Mouse (Mus musculus) neural tube, embryonic 13.5 days (tissue): Measurements from ENCODE around the gene Prdm16. TPM values are rescaled to one million over a fixed set of nuclear protein-coding genes. Genes with fewer than 3 reads are reported as not detected.
A peak's percentile ranks its signal among the peaks of the same experiment; 100 is the strongest.

ENCODE experiments used
- ATAC-seq: fragments of 200-750 bp; cut with Nextera tagmentation; 2 replicates; pipeline ENCODE4 v1.8.0; 2017; ENCODE audit warnings: low read depth, mild to moderate bottlenecking, moderate TSS enrichment, moderate library complexity
- H3K27ac ChIP-seq: fragments of 300-500 bp; sonication (generic); replicated peaks from 2 replicates; pipeline ENCODE4 v1.5.1; 2015; ENCODE audit warnings: moderate library complexity, mild to moderate bottlenecking, inconsistent platforms
- H3K27me3 ChIP-seq: fragments of 300-500 bp; sonication (generic); 2 replicates; pipeline ENCODE4 v1.6.1; 2015; ENCODE audit warnings: mild to moderate bottlenecking, inconsistent platforms
- H3K36me3 ChIP-seq: fragments of 300-500 bp; sonication (generic); 2 replicates; pipeline ENCODE4 v1.6.1; 2015; ENCODE audit warnings: mild to moderate bottlenecking, inconsistent platforms
- H3K4me1 ChIP-seq: fragments of 300-500 bp; sonication (generic); replicated peaks from 2 replicates; pipeline ENCODE4 v1.6.1; 2015; ENCODE audit warnings: inconsistent platforms
- H3K4me2 ChIP-seq: fragments of 300-500 bp; sonication (generic); 2 replicates; pipeline ENCODE4 v1.6.1; 2015; ENCODE audit warnings: inconsistent platforms, mild to moderate bottlenecking, moderate library complexity
- H3K4me3 ChIP-seq: fragments of 300-500 bp; sonication (generic); 2 replicates; pipeline ENCODE4 v1.5.1; 2015; ENCODE audit warnings: mild to moderate bottlenecking, inconsistent platforms
- H3K9ac ChIP-seq: fragments of 300-500 bp; sonication (generic); 2 replicates; pipeline ENCODE4 v1.6.1; 2015; ENCODE audit warnings: moderate library complexity, mild to moderate bottlenecking, inconsistent platforms
- H3K9me3 ChIP-seq: fragments of 300-500 bp; sonication (generic); 2 replicates; pipeline ENCODE4 v1.6.1; 2016; ENCODE audit warnings: inconsistent platforms
- WGBS: fragments of 180-500 bp; shearing (Covaris S2); methylation state at CpG from one replicate; pipeline ENCODE4 v1.1.7; 2015; 5-methylcytosine and 5-hydroxymethylcytosine counted together
- polyA plus RNA-seq: library from polyadenylated mRNA; unstranded; fragments of >200 nt; fragmentation: Nextera tagmentation; extraction: Ambion mirVana; gene quantifications from 2 replicates; pipeline ENCODE4 v1.2.1, GENCODE M21; 2015

Gene Prdm16
- polyA plus RNA-seq, 1 experiment from 2014 or later, result 10.0 TPM

DNA sequence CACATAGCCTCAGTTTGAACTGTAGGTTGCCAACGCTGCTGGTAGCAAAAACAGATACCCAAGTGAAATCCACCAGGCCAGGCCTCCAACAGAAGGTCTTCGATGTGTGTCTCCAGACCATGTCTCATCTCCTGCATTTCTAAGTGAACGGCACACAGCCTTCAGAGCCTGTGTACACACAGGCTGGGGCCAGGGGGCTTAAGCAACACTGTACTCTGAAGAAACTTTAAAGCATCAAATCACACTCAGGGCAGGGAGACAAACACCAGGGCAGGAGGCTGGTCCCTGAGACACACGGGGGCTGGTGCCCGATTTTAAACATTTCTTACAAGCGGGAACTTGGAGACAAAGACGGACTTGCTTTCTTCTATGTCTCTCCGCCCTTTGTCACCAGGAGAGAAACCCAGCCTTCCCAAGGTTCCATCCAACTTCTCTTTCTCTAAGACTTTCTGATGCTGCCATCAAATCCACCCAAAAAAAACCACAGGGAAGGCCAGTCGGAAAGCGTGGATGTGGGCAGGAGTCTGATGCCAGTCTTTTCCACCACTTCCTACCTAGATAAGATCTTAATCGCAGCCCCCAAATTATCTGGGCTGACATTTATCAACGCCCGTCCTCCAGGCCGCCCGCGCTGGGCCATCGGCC is 42.4 kb downstream of the Prdm16 start:
- no peak for ATAC-seq
- H3K9ac ChIP-seq, result peak overlapping the region; percentile 57; the same call in 1 of the 2 replicates
- H3K4me1 ChIP-seq, result peaks cover 75% of the 10 kb centered on the region

DNA sequence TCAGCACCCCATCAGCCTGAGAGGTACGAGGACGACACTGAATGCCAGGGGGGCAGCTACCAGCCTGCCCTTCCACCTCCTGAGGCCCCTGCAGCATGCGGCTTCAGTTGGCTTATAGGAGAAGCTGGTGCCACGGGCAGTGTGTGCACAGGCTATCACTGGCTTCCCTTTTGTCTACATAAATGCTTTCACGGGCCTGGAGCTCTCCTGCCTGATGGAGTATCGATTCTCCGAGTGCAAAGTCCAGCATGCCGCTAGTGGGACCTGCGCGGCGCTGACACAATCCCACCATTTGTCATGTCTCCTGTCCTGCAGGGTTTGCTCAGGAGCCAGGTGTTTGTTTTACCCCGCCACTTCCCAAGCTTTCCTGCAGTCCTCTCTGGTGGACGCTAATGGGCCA is 44.1 kb downstream of the Prdm16 start:
- no peak for ATAC-seq
- H3K27ac ChIP-seq, result no peak overlapping the region
- H3K4me2 ChIP-seq, result no peak overlapping the region
- no peak overlapping the region for H3K9ac ChIP-seq
- H3K4me3 ChIP-seq, result no peak overlapping the region
- H3K9me3 ChIP-seq, result no peaks in the 10 kb centered on the region
- H3K4me1 ChIP-seq, result peaks cover 62% of the 10 kb centered on the region
- peaks cover 56% of the 10 kb centered on the region for H3K27me3 ChIP-seq
- WGBS, result 56% methylated on average over 13 of the region's 13 CpGs
- no peaks in the 10 kb centered on the region for H3K36me3 ChIP-seq

More for the DNA sequence above, 42.4 kb downstream of the Prdm16 start:
- WGBS, result 21% methylated on average over 17 of the region's 17 CpGs
- Histone ChIP-seq H3K27ac (peak overlapping the region; percentile 86), H3K4me3 (no peak overlapping the region), H3K9me3 (no peaks in the 10 kb centered on the region), H3K4me2 (peak overlapping the region; percentile 37), H3K36me3 (no peaks in the 10 kb centered on the region), H3K27me3 (peaks cover 66% of the 10 kb centered on the region)

DNA sequence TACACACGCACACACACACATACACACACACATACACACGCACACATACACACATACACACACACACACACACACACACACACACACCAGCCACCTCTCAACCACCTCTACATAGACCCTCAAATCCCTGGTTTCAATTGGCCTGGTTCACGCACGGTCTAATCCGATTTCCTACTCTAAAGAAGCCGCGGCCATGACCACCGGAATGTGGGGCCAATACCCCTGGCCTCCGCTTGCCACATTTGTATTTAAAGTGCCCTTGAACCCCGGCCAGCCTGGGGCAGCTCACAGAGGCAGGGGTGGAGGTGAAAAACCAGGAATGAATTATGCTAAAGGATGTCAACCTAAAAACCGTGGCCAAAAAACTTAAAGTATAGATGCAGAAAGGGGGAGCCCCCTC is 45.8 kb downstream of the Prdm16 start:
- no peak overlapping the region for H3K4me2 ChIP-seq
- H3K27ac ChIP-seq, result no peak overlapping the region
- H3K4me3 ChIP-seq, result no peak overlapping the region
- no peaks in the 10 kb centered on the region for H3K36me3 ChIP-seq
- WGBS, result 65% methylated on average over 10 of the region's 11 CpGs
- ATAC-seq, result no peak
- peaks cover 65% of the 10 kb centered on the region for H3K27me3 ChIP-seq
- H3K9ac ChIP-seq, result no peak overlapping the region
- H3K9me3 ChIP-seq, result no peaks in the 10 kb centered on the region
- peaks cover 65% of the 10 kb centered on the region for H3K4me1 ChIP-seq

DNA sequence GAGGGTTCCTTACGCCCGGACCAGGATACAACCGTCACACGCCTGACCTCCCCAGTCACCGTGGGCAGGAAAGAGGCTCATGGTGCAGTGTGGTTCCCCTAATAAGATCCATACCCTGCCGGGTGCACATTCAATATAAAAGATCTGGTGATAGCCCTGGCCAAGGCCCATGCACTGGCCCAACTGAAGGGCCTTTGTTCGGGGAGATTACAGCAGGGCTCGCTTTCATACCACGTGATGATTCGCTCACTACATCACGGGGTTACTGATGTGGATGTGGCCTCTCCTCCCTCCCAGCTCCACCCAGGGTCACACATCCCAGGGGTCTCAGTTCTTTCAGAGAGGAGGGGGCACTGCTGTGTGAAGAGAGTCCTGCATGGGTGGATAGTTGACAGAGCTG is 50.3 kb downstream of the Prdm16 start:
- Histone ChIP-seq H3K9me3 (no peaks in the 10 kb centered on the region), H3K4me3 (no peak overlapping the region), H3K4me2 (no peak overlapping the region), H3K9ac (0 out of 2 replicates have a peak overlapping the region, but pooled peaks have one; percentile 17), H3K36me3 (no peaks in the 10 kb centered on the region), H3K27ac (peak overlapping the region; percentile 18; the same call in 1 of the 2 replicates), H3K27me3 (peaks cover 64% of the 10 kb centered on the region), H3K4me1 (peaks cover 43% of the 10 kb centered on the region)
- 63% methylated on average over 11 of the region's 11 CpGs for WGBS
- peak; percentile 51; the same call in 1 of the 2 replicates for ATAC-seq

DNA sequence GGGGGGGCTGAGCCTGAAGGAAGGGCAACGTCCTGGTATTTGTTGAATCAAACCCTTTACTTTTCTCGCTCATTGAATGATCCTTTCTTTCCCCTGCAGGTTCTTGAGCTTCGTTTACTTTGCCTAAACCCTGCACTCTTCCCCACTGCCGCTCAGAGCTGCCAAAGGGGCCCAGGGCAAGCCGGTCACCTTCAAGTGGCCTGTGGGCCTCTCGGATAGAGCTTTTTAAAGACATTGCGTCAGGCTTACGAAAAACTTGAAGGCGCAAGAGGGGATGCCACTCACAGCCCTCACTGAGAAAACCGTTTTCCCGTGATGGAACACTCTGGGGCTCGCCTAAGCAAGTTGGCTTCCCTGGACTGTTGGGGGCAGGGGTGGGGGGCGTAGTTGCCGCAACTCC is 50.9 kb downstream of the Prdm16 start:
- WGBS, result 67% methylated on average over 14 of the region's 14 CpGs
- no peak overlapping the region for H3K9ac ChIP-seq
- no peak overlapping the region for H3K4me2 ChIP-seq
- peak overlapping the region; percentile 18; the same call in 1 of the 2 replicates for H3K27ac ChIP-seq
- no peak for ATAC-seq
- no peak overlapping the region for H3K4me3 ChIP-seq
- H3K4me1 ChIP-seq, result peaks cover 43% of the 10 kb centered on the region
- no peaks in the 10 kb centered on the region for H3K36me3 ChIP-seq
- H3K27me3 ChIP-seq, result peaks cover 69% of the 10 kb centered on the region
- H3K9me3 ChIP-seq, result no peaks in the 10 kb centered on the region

DNA sequence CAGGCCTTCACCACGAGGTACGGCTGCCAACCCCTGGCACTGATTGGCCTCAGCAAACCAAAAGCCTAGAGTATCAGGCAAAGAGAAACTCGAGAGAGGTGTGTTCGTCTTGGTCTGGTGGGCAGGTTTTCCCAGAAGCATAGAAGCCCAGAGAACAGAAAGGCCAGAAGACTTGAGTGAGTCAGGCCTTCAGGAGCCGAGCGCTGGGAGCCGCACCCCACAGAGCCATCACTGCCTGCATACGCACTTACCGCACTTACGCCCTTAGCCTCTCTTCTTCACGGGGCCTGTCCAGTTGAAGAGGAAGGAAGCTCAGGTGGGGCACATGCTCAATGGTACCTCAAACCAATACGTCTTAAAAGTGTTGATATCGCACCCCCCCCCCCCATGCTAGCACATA is 53.0 kb downstream of the Prdm16 start:
- Histone ChIP-seq H3K4me1 (peaks cover 43% of the 10 kb centered on the region), H3K4me2 (no peak overlapping the region), H3K9ac (no peak overlapping the region), H3K36me3 (no peaks in the 10 kb centered on the region), H3K4me3 (no peak overlapping the region), H3K9me3 (no peaks in the 10 kb centered on the region), H3K27me3 (peaks cover 69% of the 10 kb centered on the region), H3K27ac (no peak overlapping the region)
- ATAC-seq, result no peak
- WGBS, result 89% methylated on average over 13 of the region's 13 CpGs

DNA sequence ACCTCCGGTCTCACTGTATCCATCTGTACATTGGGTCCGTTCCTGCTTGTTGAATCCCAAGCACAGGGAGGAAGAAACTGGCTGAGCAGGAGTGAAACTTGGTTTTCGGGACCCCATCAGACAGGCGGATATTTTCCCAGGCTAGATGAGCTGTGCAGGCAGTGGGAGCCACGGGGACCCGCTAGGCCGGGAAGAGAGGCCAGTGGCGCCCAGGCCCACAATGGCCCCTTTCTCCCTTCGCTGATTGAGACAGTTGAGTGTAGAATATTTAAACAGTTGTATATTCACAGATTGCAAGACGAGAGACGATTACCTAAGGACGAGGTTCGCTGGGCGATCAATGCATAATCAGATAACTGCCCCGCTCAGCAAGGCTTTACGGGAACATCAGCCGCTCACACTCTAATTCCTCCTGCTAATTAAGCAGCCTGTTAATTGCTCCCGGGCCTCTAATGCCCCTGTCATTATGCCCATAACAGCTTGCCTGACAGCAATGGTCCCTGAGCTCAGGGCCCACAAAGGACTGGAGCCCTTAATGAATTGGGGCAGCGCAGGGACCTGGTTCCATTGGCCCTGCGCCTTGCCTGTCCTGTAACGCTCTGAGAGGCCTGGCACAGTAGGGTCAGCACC is 54.0 kb downstream of the Prdm16 start:
- H3K9ac ChIP-seq, result no peak overlapping the region
- no peak for ATAC-seq

DNA sequence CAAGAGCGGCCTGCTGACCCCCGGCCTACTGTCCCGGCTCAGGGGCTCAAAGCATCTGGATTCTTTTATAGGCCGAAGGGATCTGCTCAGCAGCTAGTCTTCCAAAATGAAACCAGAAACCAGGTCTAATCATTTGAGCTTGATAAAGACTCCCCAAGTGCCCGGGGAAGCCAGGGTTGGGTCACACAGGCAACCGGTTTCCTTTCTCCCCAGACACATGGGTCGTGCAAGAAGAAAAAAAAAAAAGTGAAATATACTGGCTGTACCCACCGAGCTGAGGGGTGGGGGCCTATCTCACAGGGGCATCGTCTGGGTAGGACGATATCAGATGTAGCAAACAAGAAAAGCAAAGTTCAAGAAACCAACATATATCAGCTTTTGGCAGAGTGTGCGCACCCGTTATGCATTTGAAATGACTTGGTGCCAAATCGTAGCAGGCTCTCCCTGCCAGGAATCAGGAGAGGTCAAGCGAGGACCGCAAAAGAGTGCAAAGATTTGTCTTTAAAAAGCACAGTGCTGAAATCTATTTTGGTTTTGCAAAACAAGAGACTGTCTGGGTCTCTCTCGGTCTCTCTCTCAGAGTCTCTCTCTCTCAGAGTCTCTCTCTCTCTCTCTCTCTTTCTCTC is 55.3 kb downstream of the Prdm16 start:
- Histone ChIP-seq H3K4me1 (peaks cover 27% of the 10 kb centered on the region), H3K9me3 (no peaks in the 10 kb centered on the region), H3K4me3 (no peak overlapping the region), H3K27ac (no peak overlapping the region), H3K4me2 (no peak overlapping the region), H3K9ac (no peak overlapping the region), H3K36me3 (no peaks in the 10 kb centered on the region), H3K27me3 (peaks cover 78% of the 10 kb centered on the region)
- ATAC-seq, result no peak
- 78% methylated on average over 16 of the region's 16 CpGs for WGBS

More for the DNA sequence above, 54.0 kb downstream of the Prdm16 start:
- peaks cover 73% of the 10 kb centered on the region for H3K27me3 ChIP-seq
- no peak overlapping the region for H3K4me3 ChIP-seq
- no peaks in the 10 kb centered on the region for H3K9me3 ChIP-seq
- no peaks in the 10 kb centered on the region for H3K36me3 ChIP-seq
- whole genome bisulfite sequencing, result 40% methylated on average over 21 of the region's 21 CpGs
- peaks cover 40% of the 10 kb centered on the region for H3K4me1 ChIP-seq
- no peak overlapping the region for H3K4me2 ChIP-seq
- no peak overlapping the region for H3K27ac ChIP-seq

DNA sequence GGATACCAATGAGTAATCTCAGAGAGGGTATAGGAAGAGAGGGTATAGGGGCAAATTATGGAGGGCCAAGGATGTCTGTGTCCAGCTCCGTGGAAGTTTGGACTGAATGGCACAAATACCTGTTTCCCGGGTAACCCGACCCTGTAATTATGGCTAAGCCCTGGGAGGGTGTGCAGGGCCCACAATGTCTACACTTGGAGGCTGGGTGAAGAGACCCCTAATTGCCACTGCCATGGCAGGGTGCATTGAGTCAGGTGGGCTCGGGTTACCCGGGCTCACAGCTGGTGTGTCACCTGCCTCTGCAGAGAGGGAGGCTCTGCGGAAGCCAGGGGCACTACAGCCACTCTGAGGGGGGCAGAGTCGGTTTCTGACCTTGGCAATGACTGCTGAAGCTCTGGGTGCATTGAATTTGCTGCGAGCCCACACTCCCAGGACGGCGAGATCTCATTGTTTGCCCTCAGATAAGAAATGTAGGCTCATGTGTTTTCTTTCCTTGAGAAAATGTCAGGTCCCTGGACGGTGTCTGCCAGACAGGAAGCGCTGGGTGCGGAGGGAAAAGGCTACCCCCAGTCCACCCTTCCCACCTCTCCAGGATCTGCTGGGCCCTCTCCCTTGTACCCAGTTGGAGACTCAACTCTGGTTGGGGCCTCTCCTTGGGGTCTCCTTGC is 62.3 kb downstream of the Prdm16 start:
- peaks cover 65% of the 10 kb centered on the region for H3K27me3 ChIP-seq
- H3K36me3 ChIP-seq, result no peaks in the 10 kb centered on the region
- H3K4me3 ChIP-seq, result no peak overlapping the region
- WGBS, result 77% methylated on average over 13 of the region's 13 CpGs
- no peak overlapping the region for H3K9ac ChIP-seq
- no peaks in the 10 kb centered on the region for H3K9me3 ChIP-seq
- H3K27ac ChIP-seq, result no peak overlapping the region
- H3K4me2 ChIP-seq, result no peak overlapping the region
- no peak for ATAC-seq
- H3K4me1 ChIP-seq, result peaks cover 33% of the 10 kb centered on the region

DNA sequence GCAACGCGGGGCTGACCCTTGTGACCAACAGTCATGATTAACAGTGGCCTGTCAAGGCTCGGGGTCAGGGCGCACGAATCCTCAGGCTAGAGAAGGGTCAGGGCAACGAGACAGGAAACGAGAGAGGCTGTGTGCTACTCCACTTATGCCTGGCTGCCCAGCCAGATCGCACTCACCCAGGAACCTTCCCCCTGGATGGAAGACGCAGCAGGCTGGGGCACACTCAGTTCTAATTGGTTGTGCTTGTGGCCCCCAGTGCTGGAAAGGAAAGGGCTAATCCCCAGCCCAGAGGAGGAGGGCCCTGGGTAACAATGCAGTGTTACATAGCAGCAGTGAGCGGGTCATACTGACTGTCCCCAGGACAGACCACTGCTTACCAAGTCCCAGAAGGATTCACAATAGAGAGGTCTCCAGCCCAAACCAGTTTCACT is 66.2 kb downstream of the Prdm16 start:
- 0 out of 2 replicates have a peak overlapping the region, but pooled peaks have one; percentile 38 for H3K9ac ChIP-seq
- 7% methylated on average over 10 of the region's 10 CpGs for WGBS
- no peak overlapping the region for H3K4me3 ChIP-seq
- 0 out of 2 replicates have a peak overlapping the region, but pooled peaks have one; percentile 1 for H3K27ac ChIP-seq
- no peaks in the 10 kb centered on the region for H3K9me3 ChIP-seq
- ATAC-seq, result no peak
- peaks cover 48% of the 10 kb centered on the region for H3K27me3 ChIP-seq
- peaks cover 51% of the 10 kb centered on the region for H3K4me1 ChIP-seq
- no peak overlapping the region for H3K4me2 ChIP-seq
- H3K36me3 ChIP-seq, result no peaks in the 10 kb centered on the region

DNA sequence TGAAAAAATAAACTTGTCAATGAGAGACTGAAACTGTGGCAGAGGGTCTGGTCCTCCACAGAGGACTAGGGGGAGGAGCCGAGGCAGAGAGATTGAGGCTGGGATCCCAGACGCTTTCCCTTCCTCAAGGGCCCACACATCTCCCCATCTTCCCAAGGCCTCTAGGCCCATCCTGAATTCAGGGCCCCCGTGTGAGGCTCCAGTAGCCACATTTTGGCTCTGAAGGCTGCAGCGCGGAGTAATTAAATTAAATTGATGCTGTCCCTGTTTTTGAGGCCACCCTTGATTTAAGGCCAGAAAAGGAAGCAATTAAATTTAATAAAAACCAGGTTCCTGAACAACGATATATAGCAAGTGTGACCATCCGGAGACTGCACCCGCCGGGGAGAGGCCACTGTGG is 66.8 kb downstream of the Prdm16 start:
- 25% methylated on average over 9 of the region's 9 CpGs for WGBS
- peaks cover 52% of the 10 kb centered on the region for H3K27me3 ChIP-seq
- no peak overlapping the region for H3K4me3 ChIP-seq
- H3K27ac ChIP-seq, result no peak overlapping the region
- peaks cover 51% of the 10 kb centered on the region for H3K4me1 ChIP-seq
- H3K4me2 ChIP-seq, result no peak overlapping the region
- ATAC-seq, result no peak
- H3K9me3 ChIP-seq, result no peaks in the 10 kb centered on the region
- H3K9ac ChIP-seq, result no peak overlapping the region
- no peaks in the 10 kb centered on the region for H3K36me3 ChIP-seq

DNA sequence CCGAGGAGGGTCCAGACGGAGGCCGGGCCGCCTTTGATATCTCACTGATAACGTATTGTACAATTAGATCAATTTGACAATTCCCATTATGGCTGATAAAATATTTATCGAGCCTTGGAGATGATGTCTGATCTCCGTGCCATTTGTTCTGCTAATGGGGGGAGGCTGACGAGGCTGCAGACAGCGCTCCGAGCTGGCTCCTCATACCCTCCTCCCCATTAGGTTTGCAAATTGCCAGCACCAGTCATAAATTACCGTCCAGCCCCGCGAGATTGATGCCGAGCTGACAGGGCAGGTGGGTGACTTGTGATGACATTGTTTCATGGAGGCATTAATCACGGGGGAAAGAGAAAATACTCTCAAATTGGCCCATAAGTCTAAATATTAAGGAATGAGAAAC is 67.9 kb downstream of the Prdm16 start:
- H3K4me2 ChIP-seq, result peak overlapping the region; percentile 23
- 0 out of 2 replicates have a peak, but pooled peaks have one; percentile 45 for ATAC-seq
- WGBS, result 19% methylated on average over 15 of the region's 15 CpGs

More for the DNA sequence above, 67.9 kb downstream of the Prdm16 start:
- Histone ChIP-seq H3K9ac (no peak overlapping the region), H3K36me3 (no peaks in the 10 kb centered on the region), H3K27ac (no peak overlapping the region), H3K9me3 (no peaks in the 10 kb centered on the region), H3K4me1 (peaks cover 44% of the 10 kb centered on the region), H3K27me3 (peaks cover 49% of the 10 kb centered on the region), H3K4me3 (no peak overlapping the region)
